Mouse (Mus musculus): ENCODE data around the gene Trpm3. TPM values are rescaled to one million over a fixed set of nuclear protein-coding genes. Genes with fewer than 3 reads are reported as not detected.

Gene Trpm3
- polyA plus RNA-seq, 1 experiment from 2014 or later, result 6.0 TPM

- H3K27me3 ChIP-seq (ENCODE audit: poor library complexity, severe bottlenecking), result no peaks in the 10 kb centered on the region
- no peak overlapping the region for H3K27ac ChIP-seq
- no peaks in the 10 kb centered on the region for H3K9me3 ChIP-seq
- H3K4me3 ChIP-seq, result no peak overlapping the region
- no peak for DNase-seq (ENCODE audit: extremely low spot score, low spot score)
- H3K4me1 ChIP-seq, result peaks cover 11% of the 10 kb centered on the region
- no peaks in the 10 kb centered on the region for H3K36me3 ChIP-seq (replicated peaks)
- WGBS, result 63% methylated on average over 18 of the region's 18 CpGs
Observed at GRCm38 (mm10) chr19:22916643-22917344, 777.9 kb downstream of the Trpm3 start.

GRCm38 (mm10) chr19:22917345-22917735, 778.5 kb downstream of the Trpm3 start:
- Histone ChIP-seq H3K27me3 (ENCODE audit: poor library complexity, severe bottlenecking) (no peaks in the 10 kb centered on the region), H3K9me3 (no peaks in the 10 kb centered on the region), H3K4me3 (no peak overlapping the region), H3K36me3 (replicated peaks) (no peaks in the 10 kb centered on the region), H3K4me1 (peaks cover 11% of the 10 kb centered on the region), H3K27ac (no peak overlapping the region)
- WGBS, result 79% methylated on average over 3 of the region's 3 CpGs
- no peak for DNase-seq (ENCODE audit: extremely low spot score, low spot score)

- 86% methylated on average over 5 of the region's 5 CpGs for WGBS
Observed at GRCm38 (mm10) chr19:22920949-22921348, 782.1 kb downstream of the Trpm3 start.

GRCm38 (mm10) chr19:22922871-22923670, 784.2 kb downstream of the Trpm3 start:
- Histone ChIP-seq H3K36me3 (replicated peaks) (no peaks in the 10 kb centered on the region), H3K4me1 (no peaks in the 10 kb centered on the region), H3K4me3 (no peak overlapping the region), H3K9me3 (no peaks in the 10 kb centered on the region), H3K27ac (no peak overlapping the region), H3K27me3 (ENCODE audit: poor library complexity, severe bottlenecking) (no peaks in the 10 kb centered on the region)
- 93% methylated on average over 18 of the region's 18 CpGs for WGBS
- no peak for DNase-seq (ENCODE audit: extremely low spot score, low spot score)

More at GRCm38 (mm10) chr19:22920949-22921348, 782.1 kb downstream of the Trpm3 start:
- H3K4me3 ChIP-seq, result no peak overlapping the region
- no peak for DNase-seq (ENCODE audit: extremely low spot score, low spot score)
- no peaks in the 10 kb centered on the region for H3K36me3 ChIP-seq (replicated peaks)
- peaks cover 10% of the 10 kb centered on the region for H3K4me1 ChIP-seq
- no peaks in the 10 kb centered on the region for H3K9me3 ChIP-seq
- no peak overlapping the region for H3K27ac ChIP-seq
- no peaks in the 10 kb centered on the region for H3K27me3 ChIP-seq (ENCODE audit: poor library complexity, severe bottlenecking)

- Histone ChIP-seq H3K4me3 (no peak overlapping the region), H3K4me1 (no peaks in the 10 kb centered on the region), H3K36me3 (replicated peaks) (no peaks in the 10 kb centered on the region), H3K9me3 (no peaks in the 10 kb centered on the region), H3K27me3 (ENCODE audit: poor library complexity, severe bottlenecking) (no peaks in the 10 kb centered on the region), H3K27ac (no peak overlapping the region)
- DNase-seq (ENCODE audit: extremely low spot score, low spot score), result no peak
- WGBS, result 90% methylated on average over 3 of the region's 3 CpGs
Observed at GRCm38 (mm10) chr19:22925284-22925683, 786.4 kb downstream of the Trpm3 start.

GRCm38 (mm10) chr19:22926753-22927152, 787.9 kb downstream of the Trpm3 start:
- H3K36me3 ChIP-seq (replicated peaks), result no peaks in the 10 kb centered on the region
- no peaks in the 10 kb centered on the region for H3K9me3 ChIP-seq
- no peak overlapping the region for H3K4me3 ChIP-seq
- no peak overlapping the region for H3K27ac ChIP-seq
- no peaks in the 10 kb centered on the region for H3K4me1 ChIP-seq
- no peaks in the 10 kb centered on the region for H3K27me3 ChIP-seq (ENCODE audit: poor library complexity, severe bottlenecking)
- WGBS, result 89% methylated on average over 9 of the region's 9 CpGs
- no peak for DNase-seq (ENCODE audit: extremely low spot score, low spot score)

GRCm38 (mm10) chr19:22928366-22928765, 789.5 kb downstream of the Trpm3 start:
- Histone ChIP-seq H3K4me3 (no peak overlapping the region), H3K4me1 (no peaks in the 10 kb centered on the region), H3K27me3 (ENCODE audit: poor library complexity, severe bottlenecking) (no peaks in the 10 kb centered on the region), H3K27ac (no peak overlapping the region), H3K36me3 (replicated peaks) (no peaks in the 10 kb centered on the region), H3K9me3 (no peaks in the 10 kb centered on the region)
- no peak for DNase-seq (ENCODE audit: extremely low spot score, low spot score)
- 94% methylated on average over 6 of the region's 6 CpGs for WGBS

- Histone ChIP-seq H3K9me3 (no peaks in the 10 kb centered on the region), H3K36me3 (replicated peaks) (no peaks in the 10 kb centered on the region), H3K27me3 (ENCODE audit: poor library complexity, severe bottlenecking) (no peaks in the 10 kb centered on the region), H3K27ac (no peak overlapping the region), H3K4me1 (no peaks in the 10 kb centered on the region), H3K4me3 (no peak overlapping the region)
- no peak for DNase-seq (ENCODE audit: extremely low spot score, low spot score)
- WGBS, result 92% methylated on average over 6 of the region's 6 CpGs
Observed at GRCm38 (mm10) chr19:22929768-22930167, 790.9 kb downstream of the Trpm3 start.

- Histone ChIP-seq H3K36me3 (replicated peaks) (no peaks in the 10 kb centered on the region), H3K27me3 (ENCODE audit: poor library complexity, severe bottlenecking) (no peaks in the 10 kb centered on the region), H3K4me1 (no peaks in the 10 kb centered on the region), H3K9me3 (no peaks in the 10 kb centered on the region), H3K4me3 (no peak overlapping the region), H3K27ac (no peak overlapping the region)
- WGBS, result 84% methylated on average over 7 of the region's 7 CpGs
- DNase-seq (ENCODE audit: extremely low spot score, low spot score), result no peak
Observed at GRCm38 (mm10) chr19:22930368-22930834, 791.6 kb downstream of the Trpm3 start.

- WGBS, result 91% methylated on average over 6 of the region's 6 CpGs
- H3K27me3 ChIP-seq (ENCODE audit: poor library complexity, severe bottlenecking), result no peaks in the 10 kb centered on the region
- no peak overlapping the region for H3K4me3 ChIP-seq
- H3K4me1 ChIP-seq, result no peaks in the 10 kb centered on the region
- H3K9me3 ChIP-seq, result no peaks in the 10 kb centered on the region
- no peak overlapping the region for H3K27ac ChIP-seq
- no peak for DNase-seq (ENCODE audit: extremely low spot score, low spot score)
- no peaks in the 10 kb centered on the region for H3K36me3 ChIP-seq (replicated peaks)
Observed at GRCm38 (mm10) chr19:22931006-22931405, 792.2 kb downstream of the Trpm3 start.

GRCm38 (mm10) chr19:22935067-22935466, 796.2 kb downstream of the Trpm3 start:
- H3K27me3 ChIP-seq (ENCODE audit: poor library complexity, severe bottlenecking), result no peaks in the 10 kb centered on the region
- no peak for DNase-seq (ENCODE audit: extremely low spot score, low spot score)
- no peak overlapping the region for H3K4me3 ChIP-seq
- whole genome bisulfite sequencing, result 83% methylated on average over 3 of the region's 3 CpGs
- no peaks in the 10 kb centered on the region for H3K9me3 ChIP-seq
- H3K36me3 ChIP-seq (replicated peaks), result no peaks in the 10 kb centered on the region
- 0 out of 2 replicates have a peak, but pooled peaks cover 5% of the 10 kb centered on the region for H3K4me1 ChIP-seq
- H3K27ac ChIP-seq, result no peak overlapping the region

GRCm38 (mm10) chr19:22938848-22939724, 800.2 kb downstream of the Trpm3 start:
- Histone ChIP-seq H3K27me3 (ENCODE audit: poor library complexity, severe bottlenecking) (no peaks in the 10 kb centered on the region), H3K27ac (no peak overlapping the region), H3K4me3 (no peak overlapping the region), H3K36me3 (replicated peaks) (no peaks in the 10 kb centered on the region), H3K4me1 (0 out of 2 replicates have a peak, but pooled peaks cover 5% of the 10 kb centered on the region), H3K9me3 (no peaks in the 10 kb centered on the region)
- DNase-seq (ENCODE audit: extremely low spot score, low spot score), result no peak
- WGBS, result 76% methylated on average over 14 of the region's 14 CpGs
